Mouse (Mus musculus): ENCODE measurements around the gene Dhrs1. TPM values are rescaled to one million over a fixed set of nuclear protein-coding genes. Genes with fewer than 3 reads are reported as not detected.

The Dhrs1 gene
- polyA plus RNA-seq, 1 experiment from 2014 or later = 65.9 TPM

DNA sequence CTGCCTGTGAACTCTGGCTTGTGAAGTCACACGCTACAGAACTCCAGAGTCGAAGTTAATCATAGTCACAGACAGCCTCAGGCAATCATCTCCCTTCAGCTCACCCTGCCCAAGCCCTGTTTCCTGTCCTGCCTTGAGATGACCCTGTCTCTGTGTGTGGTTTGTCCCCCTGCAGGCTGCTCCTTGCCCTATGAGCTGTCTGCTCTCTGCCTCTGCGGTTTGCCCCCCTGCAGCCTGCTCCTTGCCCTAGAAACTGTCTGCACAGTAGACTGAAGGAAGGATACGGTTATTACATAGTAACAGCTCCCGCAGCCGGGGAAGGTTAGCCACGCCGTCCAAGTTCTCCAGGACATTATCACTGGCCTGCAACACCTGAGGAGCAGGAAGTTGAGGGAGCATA, 28.6 kb downstream of the Dhrs1 start:
- 83% methylated on average over 8 of the region's 8 CpGs for WGBS
- H3K27ac ChIP-seq (replicated peaks) = no peak overlapping the region
- H3K4me3 ChIP-seq = no peak overlapping the region
- peaks cover 30% of the 10 kb centered on the region for H3K36me3 ChIP-seq
- peaks cover 23% of the 10 kb centered on the region for H3K27me3 ChIP-seq
- no peak for ATAC-seq (ENCODE audit: low FRiP score, low read depth)
- H3K9me3 ChIP-seq = no peaks in the 10 kb centered on the region
- no peak overlapping the region for H3K4me2 ChIP-seq (replicated peaks)
- peaks cover 7% of the 10 kb centered on the region; the same call in 1 of the 2 replicates for H3K4me1 ChIP-seq
- H3K9ac ChIP-seq (replicated peaks) = no peak overlapping the region

DNA sequence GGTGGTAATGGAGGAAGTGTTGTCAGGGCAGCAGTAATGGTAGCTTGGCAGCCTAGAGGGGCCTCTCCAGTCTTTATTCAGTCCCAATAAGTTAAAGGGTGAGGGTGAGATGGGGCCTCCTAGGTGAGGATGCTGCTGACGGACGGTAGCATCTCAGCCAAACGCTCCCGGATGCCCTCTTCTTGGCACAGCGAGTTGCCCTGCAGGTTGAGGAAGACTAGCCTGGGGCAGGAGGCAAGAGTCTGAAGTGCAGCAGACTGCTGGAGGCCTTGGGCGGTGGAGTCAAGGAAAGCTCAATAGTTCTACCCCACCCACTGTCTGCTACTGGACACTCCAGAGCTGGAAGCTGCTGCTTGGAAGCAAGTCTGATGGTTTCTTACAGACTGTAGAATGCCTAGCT, 29.2 kb downstream of the Dhrs1 start:
- no peak overlapping the region for H3K27ac ChIP-seq (replicated peaks)
- peaks cover 26% of the 10 kb centered on the region for H3K27me3 ChIP-seq
- H3K9ac ChIP-seq (replicated peaks) = no peak overlapping the region
- no peaks in the 10 kb centered on the region for H3K9me3 ChIP-seq
- no peak for ATAC-seq (ENCODE audit: low FRiP score, low read depth)
- H3K4me3 ChIP-seq = no peak overlapping the region
- H3K36me3 ChIP-seq = peaks cover 30% of the 10 kb centered on the region
- WGBS = 88% methylated on average over 6 of the region's 6 CpGs
- peaks cover 5% of the 10 kb centered on the region; the same call in 1 of the 2 replicates for H3K4me1 ChIP-seq
- H3K4me2 ChIP-seq (replicated peaks) = no peak overlapping the region

DNA sequence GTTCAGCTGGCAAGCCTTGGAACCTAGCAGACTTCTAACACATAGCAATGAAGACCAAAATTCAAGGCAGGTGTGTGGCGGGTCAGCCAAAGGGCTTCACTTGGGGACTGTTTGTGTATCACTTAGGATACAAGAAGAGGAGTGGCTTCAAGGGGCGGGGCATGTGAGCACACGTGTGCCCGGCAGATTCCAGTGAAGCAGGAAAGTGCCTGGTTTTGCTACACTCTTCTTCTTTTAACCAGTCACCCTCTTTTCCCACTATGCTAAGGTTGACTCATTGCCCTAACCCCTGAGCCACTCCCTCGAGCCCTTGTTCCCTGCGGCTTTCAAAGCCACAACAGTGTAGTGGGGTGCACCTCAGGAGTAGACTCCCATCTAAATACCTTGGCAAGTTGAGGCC, 30.6 kb downstream of the Dhrs1 start:
- H3K9ac ChIP-seq (replicated peaks) = no peak overlapping the region
- no peak overlapping the region for H3K4me3 ChIP-seq
- peaks cover 3% of the 10 kb centered on the region; the same call in 1 of the 2 replicates for H3K4me1 ChIP-seq
- ATAC-seq (ENCODE audit: low FRiP score, low read depth) = no peak
- H3K9me3 ChIP-seq = no peaks in the 10 kb centered on the region
- H3K4me2 ChIP-seq (replicated peaks) = no peak overlapping the region
- peaks cover 30% of the 10 kb centered on the region for H3K36me3 ChIP-seq
- no peak overlapping the region for H3K27ac ChIP-seq (replicated peaks)
- H3K27me3 ChIP-seq = peaks cover 26% of the 10 kb centered on the region
- WGBS = 36% methylated on average over 6 of the region's 6 CpGs

DNA sequence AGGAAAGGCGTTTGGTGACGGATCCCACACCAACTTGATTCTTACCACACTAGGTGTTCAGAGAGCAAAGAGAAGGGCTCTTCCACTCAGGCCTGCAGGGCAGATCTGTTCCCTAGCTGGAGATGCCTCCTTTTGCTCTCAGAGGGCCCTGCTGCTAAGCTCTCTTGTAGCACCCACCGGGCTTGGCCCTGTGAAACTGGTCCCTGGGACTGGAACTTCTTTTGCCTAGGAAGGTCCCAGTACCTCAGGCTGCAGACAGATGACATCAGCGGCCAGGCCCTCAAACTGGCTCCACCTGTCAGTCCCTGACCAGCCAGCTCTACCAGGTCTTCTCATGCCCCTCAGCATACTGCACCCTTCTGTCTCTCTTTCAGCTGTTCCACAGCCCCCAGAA, 31.8 kb downstream of the Dhrs1 start, which contains the start of gene Tgm1:
Gene Tgm1 (minus strand): TSS at position 198 of the 394 bp plus-strand sequence.
- no peak within 1 kb of the TSS for H3K4me3 ChIP-seq
- H3K9me3 ChIP-seq = no peaks in the 10 kb centered on the region
- peaks cover 21% of the 10 kb centered on the region for H3K36me3 ChIP-seq
- H3K4me1 ChIP-seq = peaks cover 3% of the 10 kb centered on the region; the same call in 1 of the 2 replicates
- H3K9ac ChIP-seq (replicated peaks) = no peak within 1 kb of the TSS
- H3K27ac ChIP-seq (replicated peaks) = no peak within 1 kb of the TSS
- peaks cover 26% of the 10 kb centered on the region for H3K27me3 ChIP-seq
- no peak for ATAC-seq (ENCODE audit: low FRiP score, low read depth)
- 26% methylated on average over 4 of the region's 4 CpGs for WGBS
- H3K4me2 ChIP-seq (replicated peaks) = 0 out of 2 replicates have a peak within 1 kb of the TSS, but pooled peaks have one; percentile 6

GRCm38 (mm10) chr14:55713007-55713728, 32.3 kb downstream of the Dhrs1 start:
- 0 out of 2 replicates have a peak overlapping the region, but pooled peaks have one; percentile 6 for H3K4me2 ChIP-seq (replicated peaks)
- no peaks in the 10 kb centered on the region for H3K9me3 ChIP-seq
- WGBS = 15% methylated on average over 25 of the region's 25 CpGs
- H3K36me3 ChIP-seq = peaks cover 16% of the 10 kb centered on the region
- 0 out of 2 replicates have a peak, but pooled peaks have one; percentile 19 for ATAC-seq (ENCODE audit: low FRiP score, low read depth)
- no peak overlapping the region for H3K9ac ChIP-seq (replicated peaks)
- peaks cover 3% of the 10 kb centered on the region; the same call in 1 of the 2 replicates for H3K4me1 ChIP-seq
- peaks cover 26% of the 10 kb centered on the region for H3K27me3 ChIP-seq
- no peak overlapping the region for H3K27ac ChIP-seq (replicated peaks)
- H3K4me3 ChIP-seq = no peak overlapping the region

- H3K27ac ChIP-seq (replicated peaks) = no peak overlapping the region
- H3K9me3 ChIP-seq = no peaks in the 10 kb centered on the region
- peaks cover 3% of the 10 kb centered on the region; the same call in 1 of the 2 replicates for H3K4me1 ChIP-seq
- H3K4me2 ChIP-seq (replicated peaks) = no peak overlapping the region
- ATAC-seq (ENCODE audit: low FRiP score, low read depth) = no peak
- peaks cover 7% of the 10 kb centered on the region for H3K36me3 ChIP-seq
- WGBS = 80% methylated on average over 7 of the region's 7 CpGs
- peaks cover 26% of the 10 kb centered on the region for H3K27me3 ChIP-seq
- H3K9ac ChIP-seq (replicated peaks) = no peak overlapping the region
- no peak overlapping the region for H3K4me3 ChIP-seq
Observed at GRCm38 (mm10) chr14:55711786-55712185, 33.7 kb downstream of the Dhrs1 start.

DNA sequence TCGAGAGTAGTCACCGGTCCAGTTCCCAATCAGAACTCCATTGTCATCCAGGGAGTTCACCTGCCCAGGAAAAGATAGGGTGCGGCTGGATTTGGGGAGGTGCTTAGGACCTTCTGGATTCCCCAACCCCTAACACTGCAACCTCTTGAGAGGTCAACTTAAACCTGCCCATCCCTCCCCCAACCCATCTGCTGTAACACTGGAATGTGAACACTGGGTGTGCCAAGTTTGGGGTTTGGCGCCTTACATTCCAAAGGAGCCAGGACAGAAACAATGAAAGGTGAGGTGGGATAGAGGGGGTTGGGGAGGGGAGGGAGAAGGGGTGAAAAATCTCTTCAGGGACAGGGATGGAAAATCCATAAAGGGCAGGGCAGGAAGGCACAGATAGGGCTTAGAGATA, 36.0 kb downstream of the Dhrs1 start:
- Histone ChIP-seq H3K9ac (replicated peaks) (no peak overlapping the region), H3K9me3 (no peaks in the 10 kb centered on the region), H3K27me3 (peaks cover 26% of the 10 kb centered on the region), H3K27ac (replicated peaks) (no peak overlapping the region), H3K4me2 (replicated peaks) (no peak overlapping the region), H3K4me1 (peaks cover 3% of the 10 kb centered on the region; the same call in 1 of the 2 replicates), H3K36me3 (no peaks in the 10 kb centered on the region), H3K4me3 (no peak overlapping the region)
- 90% methylated on average over 4 of the region's 4 CpGs for WGBS
- ATAC-seq (ENCODE audit: low FRiP score, low read depth) = no peak

- Histone ChIP-seq H3K4me3 (no peak overlapping the region), H3K9me3 (no peaks in the 10 kb centered on the region), H3K4me2 (replicated peaks) (no peak overlapping the region), H3K9ac (replicated peaks) (no peak overlapping the region), H3K27me3 (peaks cover 8% of the 10 kb centered on the region), H3K4me1 (no peaks in the 10 kb centered on the region), H3K36me3 (no peaks in the 10 kb centered on the region), H3K27ac (replicated peaks) (no peak overlapping the region)
- ATAC-seq (ENCODE audit: low FRiP score, low read depth) = no peak
- WGBS = 83% methylated on average over 5 of the region's 5 CpGs
Observed at GRCm38 (mm10) chr14:55707397-55707796, 38.1 kb downstream of the Dhrs1 start.

DNA sequence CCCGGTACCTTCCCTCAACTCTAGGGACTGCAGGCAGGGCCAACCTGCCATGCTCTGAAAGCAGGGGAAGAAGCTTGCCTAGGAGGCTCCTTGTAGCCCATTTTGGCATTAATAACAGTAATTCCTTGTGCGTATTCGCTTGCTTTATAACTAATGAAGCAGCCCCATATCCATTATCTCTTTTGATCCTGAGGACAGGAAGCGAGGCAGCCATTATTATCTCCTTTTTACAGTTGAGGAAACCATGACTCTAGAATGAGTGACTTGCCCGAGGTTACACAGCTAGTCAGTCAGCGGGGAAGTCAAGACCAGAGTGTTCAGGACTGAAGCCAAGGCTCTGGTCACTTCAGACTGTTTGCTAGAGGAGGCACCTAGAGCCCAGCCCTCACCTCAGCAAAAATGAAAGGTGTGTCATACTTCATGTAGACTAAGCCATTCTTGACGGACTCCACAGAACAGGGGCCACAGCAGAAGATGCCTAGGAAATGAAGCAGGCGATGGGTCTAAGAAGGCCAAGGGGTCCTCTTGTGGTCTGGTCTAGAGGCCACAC, 39.4 kb downstream of the Dhrs1 start:
- H3K4me1 ChIP-seq = no peaks in the 10 kb centered on the region
- H3K4me2 ChIP-seq (replicated peaks) = no peak overlapping the region
- no peak overlapping the region for H3K4me3 ChIP-seq
- no peaks in the 10 kb centered on the region for H3K9me3 ChIP-seq
- 94% methylated on average over 8 of the region's 8 CpGs for WGBS
- H3K9ac ChIP-seq (replicated peaks) = no peak overlapping the region
- no peak for ATAC-seq (ENCODE audit: low FRiP score, low read depth)
- H3K27me3 ChIP-seq = no peaks in the 10 kb centered on the region; the same call in 1 of the 2 replicates
- no peaks in the 10 kb centered on the region for H3K36me3 ChIP-seq
- no peak overlapping the region for H3K27ac ChIP-seq (replicated peaks)

GRCm38 (mm10) chr14:55702761-55703160, 42.7 kb downstream of the Dhrs1 start:
- Histone ChIP-seq H3K36me3 (no peaks in the 10 kb centered on the region), H3K27ac (replicated peaks) (no peak overlapping the region), H3K4me2 (replicated peaks) (no peak overlapping the region), H3K9ac (replicated peaks) (no peak overlapping the region), H3K9me3 (no peaks in the 10 kb centered on the region), H3K27me3 (peaks cover 4% of the 10 kb centered on the region; the same call in 1 of the 2 replicates), H3K4me1 (no peaks in the 10 kb centered on the region), H3K4me3 (no peak overlapping the region)
- ATAC-seq (ENCODE audit: low FRiP score, low read depth) = no peak
- 70% methylated on average over 6 of the region's 6 CpGs for WGBS

DNA sequence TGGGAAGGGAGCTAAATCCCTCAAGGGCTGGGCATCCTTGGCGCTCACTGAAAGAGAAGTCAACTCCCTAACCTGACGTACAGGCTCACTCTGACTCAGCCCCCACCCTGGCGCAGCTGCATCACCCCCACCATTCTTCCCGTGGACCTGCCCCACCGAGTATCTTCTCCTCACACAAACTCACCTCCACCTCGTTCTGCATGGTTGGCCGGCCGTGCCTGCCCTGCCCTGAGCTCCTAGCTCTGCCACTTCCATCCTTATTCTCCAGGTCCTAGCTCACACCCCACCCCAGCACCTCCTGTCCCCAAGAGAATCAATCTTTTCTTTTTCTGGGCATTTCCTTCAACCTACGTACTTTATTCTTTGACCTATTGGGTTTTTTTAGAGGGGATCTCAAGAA, 44.4 kb downstream of the Dhrs1 start:
- no peaks in the 10 kb centered on the region for H3K4me1 ChIP-seq
- no peak overlapping the region for H3K4me3 ChIP-seq
- H3K27me3 ChIP-seq = peaks cover 4% of the 10 kb centered on the region; the same call in 1 of the 2 replicates
- H3K36me3 ChIP-seq = no peaks in the 10 kb centered on the region
- H3K4me2 ChIP-seq (replicated peaks) = no peak overlapping the region
- no peak overlapping the region for H3K9ac ChIP-seq (replicated peaks)
- no peak overlapping the region for H3K27ac ChIP-seq (replicated peaks)
- WGBS = 56% methylated on average over 9 of the region's 9 CpGs
- no peak for ATAC-seq (ENCODE audit: low FRiP score, low read depth)
- no peaks in the 10 kb centered on the region for H3K9me3 ChIP-seq

GRCm38 (mm10) chr14:55697226-55697625, 48.3 kb downstream of the Dhrs1 start:
- Histone ChIP-seq H3K4me1 (no peaks in the 10 kb centered on the region), H3K9me3 (no peaks in the 10 kb centered on the region), H3K36me3 (no peaks in the 10 kb centered on the region), H3K4me3 (no peak overlapping the region), H3K27ac (replicated peaks) (no peak overlapping the region), H3K27me3 (0 out of 2 replicates have a peak, but pooled peaks cover 4% of the 10 kb centered on the region), H3K9ac (replicated peaks) (no peak overlapping the region), H3K4me2 (replicated peaks) (no peak overlapping the region)
- no peak for ATAC-seq (ENCODE audit: low FRiP score, low read depth)
- 83% methylated on average over 4 of the region's 4 CpGs for WGBS
